Mouse (Mus musculus) left cerebral cortex, adult 8-10 months (tissue): ENCODE data around the gene Nlrc5. TPM values are rescaled to one million over a fixed set of nuclear protein-coding genes. Genes with fewer than 3 reads are reported as not detected.
A peak's percentile ranks its signal among the peaks of the same experiment; 100 is the strongest.

ENCODE experiments used
- DNase-seq, 2 experiments: peaks; one replicate each; pipeline ENCODE4 v3.0.0; 2022; ENCODE audit warnings: low spot score in 2 of 2
- total RNA-seq, 4 experiments: library from RNA; stranded (reverse); gene quantifications; 2 replicates each; pipeline ENCODE4 v1.2.4; 2022

Gene Nlrc5
- total RNA-seq, 4 experiments from 2014 or later, result 0.81 to 3.7 (median 2.6) TPM

- DNase-seq, result no peak
These were observed 94.1 kb downstream of the Nlrc5 start for GRCm38 (mm10) chr8:94528245-94528644.

- DNase-seq, result no peak
These were observed 95.7 kb downstream of the Nlrc5 start for GRCm38 (mm10) chr8:94529875-94530274.

- DNase-seq, result no peak
These were observed 96.5 kb downstream of the Nlrc5 start for GRCm38 (mm10) chr8:94530643-94531042.

- DNase-seq, result no peak
These were observed 97.8 kb downstream of the Nlrc5 start for GRCm38 (mm10) chr8:94532000-94532399.

GRCm38 (mm10) chr8:94532525-94532872 lies 98.3 kb downstream of the Nlrc5 start:
- DNase-seq, result no peak

- DNase-seq, result no peak
These were observed 98.9 kb downstream of the Nlrc5 start, which contains the start of gene Cpne2 for GRCm38 (mm10) chr8:94532873-94533671. TSS of gene Cpne2 (plus strand) at chr8:94532990.

GRCm38 (mm10) chr8:94534612-94535011 lies 100.5 kb downstream of the Nlrc5 start:
- DNase-seq, result no peak

GRCm38 (mm10) chr8:94535631-94536030 lies 101.5 kb downstream of the Nlrc5 start:
- no peak for DNase-seq

- DNase-seq, result no peak
These were observed 103.3 kb downstream of the Nlrc5 start for GRCm38 (mm10) chr8:94537456-94537855.

- DNase-seq, result no peak
These were observed 105.9 kb downstream of the Nlrc5 start for GRCm38 (mm10) chr8:94540025-94540424.

- no peak for DNase-seq
These were observed 107.0 kb downstream of the Nlrc5 start for GRCm38 (mm10) chr8:94540889-94541795.

- DNase-seq, result no peak
These were observed 109.8 kb downstream of the Nlrc5 start for GRCm38 (mm10) chr8:94543981-94544380.

- DNase-seq, result no peak
These were observed 114.9 kb downstream of the Nlrc5 start for GRCm38 (mm10) chr8:94549041-94549440.

GRCm38 (mm10) chr8:94549482-94549881 lies 115.3 kb downstream of the Nlrc5 start:
- no peak for DNase-seq

GRCm38 (mm10) chr8:94549998-94550397 lies 115.8 kb downstream of the Nlrc5 start:
- DNase-seq, result no peak

GRCm38 (mm10) chr8:94551471-94552422 lies 117.6 kb downstream of the Nlrc5 start:
- DNase-seq, result peak in 1 of 2 experiments; percentile 77

- no peak for DNase-seq
These were observed 118.5 kb downstream of the Nlrc5 start for GRCm38 (mm10) chr8:94552696-94553095.

- DNase-seq, result no peak
These were observed 123.1 kb downstream of the Nlrc5 start for GRCm38 (mm10) chr8:94557281-94557680.

GRCm38 (mm10) chr8:94561256-94561655 lies 127.1 kb downstream of the Nlrc5 start:
- DNase-seq, result peak in 1 of 2 experiments; percentile 43

GRCm38 (mm10) chr8:94564421-94564820 lies 130.3 kb downstream of the Nlrc5 start:
- no peak for DNase-seq

GRCm38 (mm10) chr8:94566033-94566432 lies 131.9 kb downstream of the Nlrc5 start:
- no peak for DNase-seq
